Mouse (Mus musculus): ENCODE measurements around the gene Ift57. TPM values are rescaled to one million over a fixed set of nuclear protein-coding genes. Genes with fewer than 3 reads are reported as not detected.

Ift57 gene
- polyA plus RNA-seq, 1 experiment from 2014 or later, result 31.2 TPM

- ATAC-seq (replicated peaks; ENCODE audit: low FRiP score), result peak; percentile 73
- 71% methylated on average over 10 of the region's 10 CpGs for WGBS
- Histone ChIP-seq H3K4me3 (replicated peaks) (no peak within 1 kb of the TSS), H3K27ac (peak within 1 kb of the TSS; percentile 32; the same call in 1 of the 2 replicates), H3K9me3 (replicated peaks) (no peaks in the 10 kb centered on the region), H3K27me3 (no peaks in the 10 kb centered on the region), H3K9ac (no peak within 1 kb of the TSS), H3K4me2 (no peak within 1 kb of the TSS), H3K36me3 (no peaks in the 10 kb centered on the region), H3K4me1 (peaks cover 34% of the 10 kb centered on the region)
Observed at GRCm38 (mm10) chr16:49799597-49800561, 100.8 kb downstream of the Ift57 start, which contains the start of gene Cd47. Gene Cd47, plus strand, starts transcription at chr16:49800533.

GRCm38 (mm10) chr16:49800996-49801395 lies 102.0 kb downstream of the Ift57 start:
- H3K27ac ChIP-seq, result 0 out of 2 replicates have a peak overlapping the region, but pooled peaks have one; percentile 27
- no peak for ATAC-seq (replicated peaks; ENCODE audit: low FRiP score)

GRCm38 (mm10) chr16:49801399-49801798 lies 102.4 kb downstream of the Ift57 start:
- no peaks in the 10 kb centered on the region for H3K36me3 ChIP-seq
- no peak for ATAC-seq (replicated peaks; ENCODE audit: low FRiP score)
- H3K4me1 ChIP-seq, result peaks cover 38% of the 10 kb centered on the region
- H3K27ac ChIP-seq, result 0 out of 2 replicates have a peak overlapping the region, but pooled peaks have one; percentile 27
- H3K27me3 ChIP-seq, result no peaks in the 10 kb centered on the region
- no peaks in the 10 kb centered on the region for H3K9me3 ChIP-seq (replicated peaks)
- 35% methylated on average over 5 of the region's 5 CpGs for WGBS
- H3K4me3 ChIP-seq (replicated peaks), result no peak overlapping the region
- no peak overlapping the region for H3K4me2 ChIP-seq
- H3K9ac ChIP-seq, result no peak overlapping the region

More at GRCm38 (mm10) chr16:49800996-49801395, 102.0 kb downstream of the Ift57 start:
- Histone ChIP-seq H3K27me3 (no peaks in the 10 kb centered on the region), H3K4me3 (replicated peaks) (no peak overlapping the region), H3K9me3 (replicated peaks) (no peaks in the 10 kb centered on the region), H3K4me1 (peaks cover 37% of the 10 kb centered on the region), H3K36me3 (no peaks in the 10 kb centered on the region), H3K9ac (no peak overlapping the region), H3K4me2 (no peak overlapping the region)
- WGBS, result 69% methylated on average over 5 of the region's 5 CpGs

GRCm38 (mm10) chr16:49802993-49803392 lies 104.0 kb downstream of the Ift57 start:
- Histone ChIP-seq H3K9me3 (replicated peaks) (no peaks in the 10 kb centered on the region), H3K27ac (no peak overlapping the region), H3K9ac (no peak overlapping the region), H3K4me2 (no peak overlapping the region), H3K27me3 (no peaks in the 10 kb centered on the region), H3K4me3 (replicated peaks) (no peak overlapping the region), H3K4me1 (peaks cover 38% of the 10 kb centered on the region), H3K36me3 (no peaks in the 10 kb centered on the region)
- 59% methylated on average over 2 of the region's 2 CpGs for WGBS
- no peak for ATAC-seq (replicated peaks; ENCODE audit: low FRiP score)

- H3K9me3 ChIP-seq (replicated peaks), result no peaks in the 10 kb centered on the region
- H3K4me3 ChIP-seq (replicated peaks), result peak overlapping the region; percentile 32
- peak; percentile 61 for ATAC-seq (replicated peaks; ENCODE audit: low FRiP score)
- no peak overlapping the region for H3K9ac ChIP-seq
- WGBS, result 1% methylated on average over 12 of the region's 12 CpGs
- peak overlapping the region; percentile 64 for H3K4me2 ChIP-seq
- peak overlapping the region; percentile 64 for H3K27ac ChIP-seq
- no peaks in the 10 kb centered on the region for H3K36me3 ChIP-seq
- peaks cover 38% of the 10 kb centered on the region for H3K4me1 ChIP-seq
- no peaks in the 10 kb centered on the region for H3K27me3 ChIP-seq
Observed at GRCm38 (mm10) chr16:49803932-49804461, 105.0 kb downstream of the Ift57 start.

- Histone ChIP-seq H3K4me2 (no peak overlapping the region), H3K27ac (no peak overlapping the region), H3K4me1 (peaks cover 21% of the 10 kb centered on the region), H3K9ac (no peak overlapping the region), H3K4me3 (replicated peaks) (no peak overlapping the region), H3K9me3 (replicated peaks) (no peaks in the 10 kb centered on the region), H3K36me3 (no peaks in the 10 kb centered on the region), H3K27me3 (no peaks in the 10 kb centered on the region)
- ATAC-seq (replicated peaks; ENCODE audit: low FRiP score), result no peak
- WGBS, result 80% methylated on average over 10 of the region's 10 CpGs
Observed at GRCm38 (mm10) chr16:49806920-49807319, 107.9 kb downstream of the Ift57 start.

GRCm38 (mm10) chr16:49807419-49807841 lies 108.4 kb downstream of the Ift57 start:
- 68% methylated on average over 7 of the region's 7 CpGs for WGBS
- no peak for ATAC-seq (replicated peaks; ENCODE audit: low FRiP score)
- no peaks in the 10 kb centered on the region for H3K9me3 ChIP-seq (replicated peaks)

GRCm38 (mm10) chr16:49807862-49808430 lies 108.9 kb downstream of the Ift57 start:
- Histone ChIP-seq H3K9ac (no peak overlapping the region), H3K27me3 (no peaks in the 10 kb centered on the region), H3K4me1 (peaks cover 17% of the 10 kb centered on the region), H3K9me3 (replicated peaks) (no peaks in the 10 kb centered on the region), H3K27ac (no peak overlapping the region), H3K4me2 (no peak overlapping the region), H3K4me3 (replicated peaks) (no peak overlapping the region), H3K36me3 (no peaks in the 10 kb centered on the region)
- WGBS, result 83% methylated on average over 18 of the region's 18 CpGs
- no peak for ATAC-seq (replicated peaks; ENCODE audit: low FRiP score)

More at GRCm38 (mm10) chr16:49807419-49807841, 108.4 kb downstream of the Ift57 start:
- peaks cover 18% of the 10 kb centered on the region for H3K4me1 ChIP-seq
- H3K9ac ChIP-seq, result no peak overlapping the region
- no peak overlapping the region for H3K4me3 ChIP-seq (replicated peaks)
- H3K27ac ChIP-seq, result no peak overlapping the region
- H3K27me3 ChIP-seq, result no peaks in the 10 kb centered on the region
- H3K36me3 ChIP-seq, result no peaks in the 10 kb centered on the region
- H3K4me2 ChIP-seq, result no peak overlapping the region

- H3K4me1 ChIP-seq, result no peaks in the 10 kb centered on the region
- no peak overlapping the region for H3K9ac ChIP-seq
- H3K36me3 ChIP-seq, result no peaks in the 10 kb centered on the region
- no peak overlapping the region for H3K4me2 ChIP-seq
- no peaks in the 10 kb centered on the region for H3K9me3 ChIP-seq (replicated peaks)
- H3K27me3 ChIP-seq, result no peaks in the 10 kb centered on the region
- H3K4me3 ChIP-seq (replicated peaks), result no peak overlapping the region
- WGBS, result 78% methylated on average over 2 of the region's 2 CpGs
- no peak for ATAC-seq (replicated peaks; ENCODE audit: low FRiP score)
- H3K27ac ChIP-seq, result no peak overlapping the region
Observed at GRCm38 (mm10) chr16:49811897-49812296, 112.9 kb downstream of the Ift57 start.

- H3K4me3 ChIP-seq (replicated peaks), result no peak overlapping the region
- ATAC-seq (replicated peaks; ENCODE audit: low FRiP score), result no peak
- H3K27ac ChIP-seq, result no peak overlapping the region
- WGBS, result 67% methylated on average over 10 of the region's 10 CpGs
- no peak overlapping the region for H3K4me2 ChIP-seq
- no peaks in the 10 kb centered on the region for H3K4me1 ChIP-seq
- H3K9ac ChIP-seq, result no peak overlapping the region
- no peaks in the 10 kb centered on the region for H3K9me3 ChIP-seq (replicated peaks)
- H3K36me3 ChIP-seq, result no peaks in the 10 kb centered on the region
- H3K27me3 ChIP-seq, result no peaks in the 10 kb centered on the region
Observed at GRCm38 (mm10) chr16:49812821-49813616, 114.0 kb downstream of the Ift57 start.

GRCm38 (mm10) chr16:49814419-49814818 lies 115.4 kb downstream of the Ift57 start:
- Histone ChIP-seq H3K9me3 (replicated peaks) (no peaks in the 10 kb centered on the region), H3K36me3 (no peaks in the 10 kb centered on the region), H3K27me3 (no peaks in the 10 kb centered on the region), H3K9ac (no peak overlapping the region), H3K4me1 (no peaks in the 10 kb centered on the region), H3K4me3 (replicated peaks) (no peak overlapping the region), H3K27ac (no peak overlapping the region), H3K4me2 (no peak overlapping the region)
- WGBS, result 59% methylated on average over 4 of the region's 4 CpGs
- peak; percentile 86 for ATAC-seq (replicated peaks; ENCODE audit: low FRiP score)
